Mouse (Mus musculus) liver, postnatal 0 days (tissue): ENCODE measurements around the gene Cux2.

Experiments used
- CTCF ChIP-seq: sonication (generic); IDR thresholded peaks from 2 replicates; pipeline ENCODE4 v1.5.1; 2016; ENCODE audit warnings: antibody characterized with exemption, low read depth
- EP300 ChIP-seq: IDR thresholded peaks from 2 replicates; pipeline ENCODE4 v1.6.1; 2016; ENCODE audit warnings: antibody characterized with exemption, low read depth, mild to moderate bottlenecking

DNA sequence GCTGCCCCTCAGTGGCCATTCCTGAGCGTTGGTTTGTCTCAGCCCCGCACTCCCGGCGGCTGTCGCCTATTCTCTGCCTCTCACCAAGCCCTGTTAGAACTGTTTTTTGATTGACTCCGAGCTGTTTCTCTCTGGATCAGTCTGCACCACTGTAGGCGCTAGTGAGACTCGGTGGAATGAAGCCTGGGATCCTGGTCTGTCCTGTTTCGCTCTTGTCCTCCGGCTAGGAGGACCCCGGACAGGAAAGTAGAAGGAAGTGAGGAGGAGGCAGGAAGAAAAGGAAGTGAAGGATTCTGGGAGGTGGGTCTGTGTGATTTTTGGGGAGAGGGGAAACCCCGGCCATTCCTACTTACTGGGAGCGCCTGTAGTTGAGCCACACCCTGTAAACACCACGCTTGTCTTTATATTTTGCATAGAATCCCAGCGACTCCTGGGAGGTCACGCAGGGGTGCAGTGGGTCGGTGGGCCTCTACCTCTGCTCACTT is 201.8 kb downstream of the Cux2 start:
- peak; percentile 39 for TF ChIP-seq CTCF
- no peak for TF ChIP-seq EP300
